Mouse (Mus musculus) thymus, adult 2 months (tissue): ENCODE results near the gene Fgfr2.

ENCODE experiments used
- CTCF ChIP-seq: fragments of 200-500 bp; IDR thresholded peaks from 2 replicates; pipeline ENCODE4 v1.5.1; 2012; ENCODE audit warnings: mild to moderate bottlenecking, control low read depth, low read length, moderate library complexity, borderline replicate concordance; ENCODE audit not compliant: control insufficient read depth, poor library complexity, insufficient read depth; ENCODE audit errors: extremely low read depth
- POLR2A ChIP-seq: fragments of 200-500 bp; IDR thresholded peaks from 2 replicates; pipeline ENCODE4 v1.6.1; 2012; ENCODE audit warnings: mild to moderate bottlenecking, low read length, control low read depth, moderate library complexity; ENCODE audit not compliant: control insufficient read depth, poor library complexity, insufficient read depth; ENCODE audit errors: extremely low read depth

DNA sequence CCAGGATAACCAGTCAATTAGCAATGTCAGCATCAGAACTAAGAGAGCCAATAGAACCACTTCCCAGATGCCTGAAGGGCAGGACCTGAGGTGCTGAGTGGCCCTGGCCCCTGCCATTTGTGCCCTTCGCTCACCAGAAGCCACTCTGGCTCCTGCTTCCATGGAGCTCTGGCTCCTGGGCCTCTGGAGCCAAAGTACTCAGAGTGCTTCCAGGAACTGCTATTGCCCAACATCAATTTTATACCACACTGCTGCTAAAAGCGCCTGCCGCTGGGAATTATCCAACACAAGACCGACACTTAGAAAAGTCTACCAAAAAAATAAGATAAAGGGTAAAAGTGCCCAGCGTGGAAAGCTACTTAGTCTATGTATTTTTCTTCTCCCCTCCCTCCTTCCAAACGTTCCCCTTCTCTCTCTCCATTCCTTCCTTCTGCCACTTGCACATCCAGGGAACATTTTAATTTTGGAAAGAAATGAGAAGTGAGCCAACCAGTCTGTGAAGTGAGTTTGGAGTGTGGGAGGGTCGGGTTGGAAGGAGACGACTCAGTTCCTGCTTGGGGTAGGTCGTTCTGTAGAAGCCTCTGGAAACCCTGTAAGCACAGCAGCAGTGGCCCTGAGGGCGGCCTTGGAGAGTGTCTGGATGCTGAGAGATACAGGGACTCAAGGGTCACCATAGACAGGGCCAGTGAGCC, 1216.5 kb downstream of the Fgfr2 start:
- TF ChIP-seq POLR2A (no peak), CTCF (no peak)
